Mouse (Mus musculus) midbrain, embryonic 15.5 days (tissue): ENCODE data around the gene Ffar3. TPM values are rescaled to one million over a fixed set of nuclear protein-coding genes. Genes with fewer than 3 reads are reported as not detected.

Experiments used
- ATAC-seq: fragments of 200-750 bp; cut with Nextera tagmentation; replicated peaks from 2 replicates; pipeline ENCODE4 v1.8.0; 2017; ENCODE audit warnings: moderate TSS enrichment
- H3K27ac ChIP-seq: fragments of 300-500 bp; sonication (generic); 2 replicates; pipeline ENCODE4 v1.5.1; 2015; ENCODE audit warnings: mild to moderate bottlenecking, inconsistent platforms
- H3K27me3 ChIP-seq: fragments of 300-500 bp; sonication (generic); replicated peaks from 2 replicates; pipeline ENCODE4 v1.6.1; 2015; ENCODE audit warnings: inconsistent platforms
- H3K36me3 ChIP-seq: fragments of 300-500 bp; sonication (generic); replicated peaks from 2 replicates; pipeline ENCODE4 v1.6.1; 2015; ENCODE audit warnings: inconsistent platforms
- H3K4me1 ChIP-seq: fragments of 300-500 bp; sonication (generic); 2 replicates; pipeline ENCODE4 v1.6.1; 2015; ENCODE audit warnings: inconsistent platforms
- H3K4me2 ChIP-seq: fragments of 300-500 bp; sonication (generic); 2 replicates; pipeline ENCODE4 v1.6.1; 2015; ENCODE audit warnings: inconsistent platforms, mild to moderate bottlenecking, moderate library complexity
- H3K4me3 ChIP-seq: fragments of 300-500 bp; sonication (generic); 2 replicates; pipeline ENCODE4 v1.5.1; 2015; ENCODE audit warnings: mild to moderate bottlenecking, inconsistent platforms
- H3K9ac ChIP-seq: fragments of 300-500 bp; sonication (generic); 2 replicates; pipeline ENCODE4 v1.6.1; 2015; ENCODE audit warnings: mild to moderate bottlenecking, inconsistent platforms
- H3K9me3 ChIP-seq: fragments of 300-500 bp; sonication (generic); 2 replicates; pipeline ENCODE4 v1.6.1; 2016; ENCODE audit warnings: inconsistent platforms
- WGBS: fragments of 180-500 bp; shearing (Covaris S2); methylation state at CpG from one replicate; pipeline ENCODE4 v1.1.7; 2015; ENCODE audit warnings: mixed read lengths; 5-methylcytosine and 5-hydroxymethylcytosine counted together
- polyA plus RNA-seq: library from polyadenylated mRNA; unstranded; fragments of >200 nt; fragmentation: Nextera tagmentation; extraction: Ambion mirVana; gene quantifications from 2 replicates; pipeline ENCODE4 v1.2.1, GENCODE M21; 2015

Ffar3 gene
- polyA plus RNA-seq, 1 experiment from 2014 or later, result not detected

- Histone ChIP-seq H3K9ac (no peak overlapping the region), H3K4me1 (no peaks in the 10 kb centered on the region), H3K9me3 (no peaks in the 10 kb centered on the region), H3K27me3 (no peaks in the 10 kb centered on the region; the same call in 1 of the 2 replicates), H3K4me3 (no peak overlapping the region), H3K36me3 (no peaks in the 10 kb centered on the region), H3K27ac (no peak overlapping the region), H3K4me2 (no peak overlapping the region)
- ATAC-seq, result no peak
- 70% methylated on average over 9 of the region's 9 CpGs for whole genome bisulfite sequencing
These were observed 44.2 kb downstream of the Ffar3 start for GRCm38 (mm10) chr7:30811757-30812290.

- Histone ChIP-seq H3K9ac (no peak overlapping the region), H3K4me2 (no peak overlapping the region), H3K9me3 (no peaks in the 10 kb centered on the region), H3K36me3 (no peaks in the 10 kb centered on the region), H3K4me3 (no peak overlapping the region), H3K4me1 (no peaks in the 10 kb centered on the region), H3K27ac (no peak overlapping the region), H3K27me3 (no peaks in the 10 kb centered on the region)
- ATAC-seq, result no peak
- WGBS, result 57% methylated on average over 6 of the region's 6 CpGs
These were observed 45.7 kb downstream of the Ffar3 start for GRCm38 (mm10) chr7:30810319-30810718.

GRCm38 (mm10) chr7:30805924-30806323, 50.1 kb downstream of the Ffar3 start:
- ATAC-seq, result no peak
- 51% methylated on average over 6 of the region's 6 CpGs for WGBS
- H3K27me3 ChIP-seq, result no peaks in the 10 kb centered on the region
- H3K4me3 ChIP-seq, result no peak overlapping the region
- no peak overlapping the region for H3K4me2 ChIP-seq
- no peaks in the 10 kb centered on the region for H3K4me1 ChIP-seq
- H3K9me3 ChIP-seq, result no peaks in the 10 kb centered on the region
- no peaks in the 10 kb centered on the region for H3K36me3 ChIP-seq
- no peak overlapping the region for H3K27ac ChIP-seq
- no peak overlapping the region for H3K9ac ChIP-seq

Other genes with a start within 250 kb of the Ffar3 start
- 0.51 and 0.58 TPM in 2 replicates for gene Upk1a, start 243.3 kb downstream of the Ffar3 start, polyA plus RNA-seq
- 1,061 and 1,083 TPM in 2 replicates for gene Cox6b1, start 230.0 kb downstream of the Ffar3 start, polyA plus RNA-seq
- not detected in 2 replicates for gene Etv2, start 220.3 kb downstream of the Ffar3 start, polyA plus RNA-seq
- 145 and 149 TPM in 2 replicates for gene Rbm42, start 205.9 kb downstream of the Ffar3 start, polyA plus RNA-seq
- gene Haus5, start 191.2 kb downstream of the Ffar3 start, polyA plus RNA-seq, result 28.1 and 29.7 TPM in 2 replicates
- gene Pmis2, start 184.6 kb downstream of the Ffar3 start, polyA plus RNA-seq, result not detected in 2 replicates
- not detected in 2 replicates for gene 2200002J24Rik, start 157.3 kb downstream of the Ffar3 start, polyA plus RNA-seq
- gene Atp4a, start 144.0 kb downstream of the Ffar3 start, polyA plus RNA-seq, result 1.7 and 1.8 TPM in 2 replicates
- gene Tmem147, start 126.6 kb downstream of the Ffar3 start, polyA plus RNA-seq, result 242 and 252 TPM in 2 replicates
- 0.72 and 1.6 TPM in 2 replicates for gene Gapdhs, start 112.5 kb downstream of the Ffar3 start, polyA plus RNA-seq
- gene Sbsn, start 104.7 kb downstream of the Ffar3 start, polyA plus RNA-seq, result 2.4 and 3.0 TPM in 2 replicates
- 1.2 and 3.4 TPM in 2 replicates for gene Dmkn, start 92.4 kb downstream of the Ffar3 start, polyA plus RNA-seq
- gene Krtdap, start 68.3 kb downstream of the Ffar3 start, polyA plus RNA-seq, result 4.4 TPM in 1 of 2 replicates, not detected in the other
- not detected in 2 replicates for gene Ffar2, start 32.4 kb downstream of the Ffar3 start, polyA plus RNA-seq
- gene Ffar1, start 5.4 kb upstream of the Ffar3 start, polyA plus RNA-seq, result not detected in 2 replicates
- gene Cd22, start 24.2 kb upstream of the Ffar3 start, polyA plus RNA-seq, result not detected in 2 replicates
- 2.9 and 3.4 TPM in 2 replicates for gene Mag, start 58.7 kb upstream of the Ffar3 start, polyA plus RNA-seq
- gene Hamp2, start 68.5 kb upstream of the Ffar3 start, polyA plus RNA-seq, result 0.49 TPM in 1 of 2 replicates, not detected in the other
- gene Hamp, start 87.9 kb upstream of the Ffar3 start, polyA plus RNA-seq, result not detected in 2 replicates
- 32.3 and 32.6 TPM in 2 replicates for gene Usf2, start 100.6 kb upstream of the Ffar3 start, polyA plus RNA-seq
- gene Lsr, start 117.3 kb upstream of the Ffar3 start, polyA plus RNA-seq, result 21.7 and 24.3 TPM in 2 replicates
- gene Fam187b, start 117.6 kb upstream of the Ffar3 start, polyA plus RNA-seq, result 0.23 and 0.68 TPM in 2 replicates
- gene Fxyd5, start 186.3 kb upstream of the Ffar3 start, polyA plus RNA-seq, result 24.8 and 26.8 TPM in 2 replicates
- 174 and 186 TPM in 2 replicates for gene Fxyd7, start 195.3 kb upstream of the Ffar3 start, polyA plus RNA-seq
- gene Fxyd1, start 201.0 kb upstream of the Ffar3 start, polyA plus RNA-seq, result 13.2 and 15.5 TPM in 2 replicates
- 0.19 and 0.22 TPM in 2 replicates for gene Lgi4, start 203.2 kb upstream of the Ffar3 start, polyA plus RNA-seq
- gene Fxyd3, start 220.5 kb upstream of the Ffar3 start, polyA plus RNA-seq, result not detected in 2 replicates